Mouse (Mus musculus): ENCODE measurements around the gene Pkhd1.

The Pkhd1 gene

GRCm38 (mm10) chr1:20617849-20618530 is at the start of gene Pkhd1:
Gene Pkhd1 (minus strand): TSS chr1:20618064.
- DNase-seq (ENCODE audit: low spot score in 2 of 2) = no peak

GRCm38 (mm10) chr1:20667567-20667966 is 49.7 kb upstream of the Pkhd1 start:
- DNase-seq (ENCODE audit: low spot score in 2 of 2) = no peak

- DNase-seq (ENCODE audit: low spot score in 2 of 2) = no peak
Observed at GRCm38 (mm10) chr1:20666233-20666632, 48.4 kb upstream of the Pkhd1 start.

GRCm38 (mm10) chr1:20655085-20655484 is 37.2 kb upstream of the Pkhd1 start:
- DNase-seq (ENCODE audit: low spot score in 2 of 2) = no peak

- no peak for DNase-seq (ENCODE audit: low spot score in 2 of 2)
Observed at GRCm38 (mm10) chr1:20653513-20654506, 35.9 kb upstream of the Pkhd1 start.

- no peak for DNase-seq (ENCODE audit: low spot score in 2 of 2)
Observed at GRCm38 (mm10) chr1:20634856-20635255, 17.0 kb upstream of the Pkhd1 start.

- DNase-seq (ENCODE audit: low spot score in 2 of 2) = no peak
Observed at GRCm38 (mm10) chr1:20633276-20633869, 15.5 kb upstream of the Pkhd1 start.

GRCm38 (mm10) chr1:20624564-20624963 is 6.7 kb upstream of the Pkhd1 start:
- DNase-seq (ENCODE audit: low spot score in 2 of 2) = no peak

GRCm38 (mm10) chr1:20623375-20623774 is 5.5 kb upstream of the Pkhd1 start:
- no peak for DNase-seq (ENCODE audit: low spot score in 2 of 2)

- DNase-seq (ENCODE audit: low spot score in 2 of 2) = no peak
Observed at GRCm38 (mm10) chr1:20620611-20621010, 2.7 kb upstream of the Pkhd1 start.

- no peak for DNase-seq (ENCODE audit: low spot score in 2 of 2)
Observed at GRCm38 (mm10) chr1:20619363-20619762, 1.5 kb upstream of the Pkhd1 start.

- DNase-seq (ENCODE audit: low spot score in 2 of 2) = peak; percentile 8 to 25
Observed at GRCm38 (mm10) chr1:20612643-20613042, 5.2 kb downstream of the Pkhd1 start.

- DNase-seq (ENCODE audit: low spot score in 2 of 2) = no peak
Observed at GRCm38 (mm10) chr1:20605489-20605888, 12.4 kb downstream of the Pkhd1 start.

- no peak for DNase-seq (ENCODE audit: low spot score in 2 of 2)
Observed at GRCm38 (mm10) chr1:20590488-20590887, 27.4 kb downstream of the Pkhd1 start.

GRCm38 (mm10) chr1:20571469-20571868 is 46.4 kb downstream of the Pkhd1 start:
- DNase-seq (ENCODE audit: low spot score in 2 of 2) = no peak

GRCm38 (mm10) chr1:20569430-20569829 is 48.4 kb downstream of the Pkhd1 start:
- no peak for DNase-seq (ENCODE audit: low spot score in 2 of 2)

GRCm38 (mm10) chr1:20558443-20558842 is 59.4 kb downstream of the Pkhd1 start:
- no peak for DNase-seq (ENCODE audit: low spot score in 2 of 2)

- DNase-seq (ENCODE audit: low spot score in 2 of 2) = peak; percentile 9 to 37
Observed at GRCm38 (mm10) chr1:20554398-20554797, 63.5 kb downstream of the Pkhd1 start.

GRCm38 (mm10) chr1:20551334-20551733 is 66.5 kb downstream of the Pkhd1 start:
- DNase-seq (ENCODE audit: low spot score in 2 of 2) = no peak

- no peak for DNase-seq (ENCODE audit: low spot score in 2 of 2)
Observed at GRCm38 (mm10) chr1:20544526-20544925, 73.3 kb downstream of the Pkhd1 start.

- DNase-seq (ENCODE audit: low spot score in 2 of 2) = peak in 1 of 2 experiments; percentile 61
Observed at GRCm38 (mm10) chr1:20513364-20514084, 104.3 kb downstream of the Pkhd1 start.

- DNase-seq (ENCODE audit: low spot score in 2 of 2) = no peak
Observed at GRCm38 (mm10) chr1:20498965-20499364, 118.9 kb downstream of the Pkhd1 start.

Data from frontal cortex, postnatal 10 days (tissue).